Mouse (Mus musculus) kidney, adult 2 months (tissue): Measurements from ENCODE around the gene Cd96.

Experiments used
- CTCF ChIP-seq: fragments of 200-500 bp; conservative IDR thresholded peaks from 2 replicates; pipeline ENCODE4 v1.5.1; 2011; ENCODE audit warnings: low read depth, mild to moderate bottlenecking, control low read depth, low read length, moderate library complexity, mixed read lengths; ENCODE audit not compliant: insufficient read depth, insufficient read length
- POLR2A ChIP-seq: fragments of 200-500 bp; IDR thresholded peaks from one replicate; pipeline ENCODE4 v1.6.1; 2011; ENCODE audit warnings: low read depth, low read length, control low read depth

- TF ChIP-seq POLR2A (no peak), CTCF (no peak)
These were observed 27.1 kb downstream of the Cd96 start for GRCm38 (mm10) chr16:46092935-46093334.
